Mouse (Mus musculus) adrenal gland, adult (tissue): Measurements from ENCODE around the gene Pdgfra.

Source experiments
- DNase-seq, 2 experiments: peaks; one replicate each; pipeline ENCODE4 v3.0.0; 2022 to 2023; ENCODE audit warnings: low spot score in 1 of 2; ENCODE audit not compliant: inconsistent age in 2 of 2

Pdgfra gene

GRCm38 (mm10) chr5:75155281-75155680 lies 3.2 kb downstream of the Pdgfra start:
- DNase-seq: no peak

- DNase-seq: peak; percentile 87 to 95
Observed at GRCm38 (mm10) chr5:75155741-75156553, 3.9 kb downstream of the Pdgfra start.

- no peak for DNase-seq
Observed at GRCm38 (mm10) chr5:75156554-75157036, 4.5 kb downstream of the Pdgfra start.

DNA sequence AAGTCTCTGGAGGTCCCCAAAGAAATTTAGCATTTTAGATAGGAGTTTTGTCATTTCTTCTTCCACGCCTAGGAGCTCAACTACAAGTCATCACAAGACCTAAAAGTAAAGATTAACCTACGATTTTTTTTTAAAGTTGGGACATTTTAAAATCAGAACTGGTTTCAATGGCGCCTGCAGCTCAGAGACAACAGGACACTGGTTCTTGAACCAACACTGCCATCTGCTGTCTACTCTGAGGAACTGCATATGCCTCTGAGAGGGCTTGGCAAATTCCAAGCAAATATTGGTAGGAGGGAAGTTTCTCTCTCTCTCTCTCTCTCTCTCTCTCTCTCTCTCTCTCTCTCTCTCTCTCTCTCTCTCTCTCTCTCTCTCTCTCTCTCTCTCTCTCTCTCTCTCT lies 4.9 kb downstream of the Pdgfra start:
- DNase-seq: peak; percentile 49 to 89

DNA sequence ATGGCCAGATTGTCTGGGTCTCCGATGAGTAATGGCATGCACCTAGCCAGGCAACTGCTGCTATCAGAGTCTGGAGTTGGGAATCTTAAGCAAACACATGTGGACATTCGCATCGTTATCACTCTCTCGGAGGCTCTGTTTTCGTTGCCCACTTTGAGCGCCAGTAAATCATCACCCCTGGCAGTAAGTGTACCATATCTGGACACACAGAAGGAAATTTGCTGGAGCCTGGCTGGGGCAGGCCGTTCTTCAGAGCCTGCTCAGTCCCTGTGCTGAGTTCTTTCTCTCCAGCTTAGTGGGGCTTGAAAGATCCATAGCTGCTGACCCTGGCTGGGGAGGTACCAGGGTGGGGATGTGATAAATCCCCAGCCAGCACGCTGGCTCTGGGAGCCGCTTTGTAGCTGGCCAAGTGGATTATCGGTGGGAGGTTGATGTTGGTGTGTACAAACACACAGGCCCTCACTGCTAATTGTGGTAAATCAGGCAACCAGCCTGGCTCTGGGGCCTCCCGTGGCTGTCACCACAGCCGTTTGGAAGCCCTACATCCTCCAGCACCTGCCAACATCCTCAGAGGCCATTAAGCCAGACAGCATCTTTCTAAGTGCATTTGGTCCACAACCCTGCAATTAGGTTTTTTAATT lies 8.6 kb downstream of the Pdgfra start:
- DNase-seq: no peak

DNA sequence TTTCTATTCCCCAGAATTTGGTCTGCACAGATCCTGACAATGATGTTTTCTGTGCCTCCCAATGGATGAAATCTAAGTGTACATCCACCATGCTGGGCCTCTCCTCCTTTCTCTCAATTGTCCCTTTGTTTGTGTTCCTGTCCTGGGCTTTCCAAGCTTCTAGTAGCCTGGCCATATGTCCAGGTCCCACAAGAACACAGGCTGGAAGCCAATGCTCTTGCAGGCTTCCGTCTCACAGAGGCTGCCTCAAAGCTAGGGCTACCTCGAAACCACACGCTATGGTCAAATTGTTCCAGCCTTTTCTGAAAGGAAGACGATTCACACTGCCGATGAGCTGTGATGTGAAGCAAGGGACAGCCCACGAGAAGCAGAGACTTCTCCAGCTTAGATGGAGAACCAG lies 9.5 kb downstream of the Pdgfra start:
- no peak for DNase-seq

- DNase-seq: no peak
Observed at GRCm38 (mm10) chr5:75163289-75163951, 11.3 kb downstream of the Pdgfra start.

GRCm38 (mm10) chr5:75164688-75165087 lies 12.6 kb downstream of the Pdgfra start:
- no peak for DNase-seq

GRCm38 (mm10) chr5:75169837-75170236 lies 17.7 kb downstream of the Pdgfra start:
- no peak for DNase-seq

DNA sequence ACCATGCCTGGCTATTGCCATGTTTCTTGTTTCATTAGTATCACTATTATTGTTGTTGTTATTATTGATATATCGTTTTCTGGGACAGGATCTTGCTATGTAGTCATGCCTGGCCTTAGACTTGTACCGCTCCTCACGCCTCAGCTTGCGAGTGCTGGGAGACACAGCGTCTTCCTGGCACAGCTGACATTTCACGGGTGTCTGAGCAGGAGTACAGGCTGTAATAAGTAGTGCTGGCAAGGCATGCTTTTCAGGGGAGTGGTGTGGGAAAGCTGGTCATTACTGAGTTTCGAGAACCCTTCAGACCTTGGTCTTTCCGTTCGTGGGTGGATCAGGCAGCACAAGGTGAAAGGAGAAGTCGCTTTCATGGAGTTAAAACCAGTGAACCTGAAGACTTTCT lies 19.8 kb downstream of the Pdgfra start:
- no peak for DNase-seq

- DNase-seq: no peak
Observed at GRCm38 (mm10) chr5:75179249-75179648, 27.2 kb downstream of the Pdgfra start.

DNA sequence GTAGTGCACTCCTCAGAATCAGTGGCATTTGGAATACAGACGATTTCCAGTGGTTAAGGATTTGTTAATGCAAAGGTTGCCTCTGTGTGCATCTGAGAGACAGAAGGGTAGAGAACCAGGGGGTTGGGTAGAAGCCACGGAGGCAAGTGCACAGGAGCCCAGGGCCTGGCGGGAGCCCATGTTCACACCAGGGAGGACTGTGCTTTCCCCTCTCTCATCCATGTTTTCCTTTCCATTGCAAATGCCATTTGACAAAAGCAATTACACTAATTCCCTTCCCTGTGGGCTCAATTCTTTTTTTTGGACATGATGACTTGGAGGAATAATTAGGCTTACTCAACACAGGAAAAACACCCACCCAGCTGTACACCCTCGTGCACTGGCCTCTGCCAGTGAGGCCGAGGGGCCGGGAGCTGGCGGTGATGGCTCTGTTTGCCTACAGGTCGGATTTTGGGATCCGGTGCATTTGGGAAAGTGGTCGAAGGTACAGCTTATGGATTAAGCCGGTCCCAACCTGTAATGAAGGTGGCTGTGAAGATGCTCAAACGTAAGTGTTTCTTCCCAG lies 27.7 kb downstream of the Pdgfra start:
- no peak for DNase-seq

DNA sequence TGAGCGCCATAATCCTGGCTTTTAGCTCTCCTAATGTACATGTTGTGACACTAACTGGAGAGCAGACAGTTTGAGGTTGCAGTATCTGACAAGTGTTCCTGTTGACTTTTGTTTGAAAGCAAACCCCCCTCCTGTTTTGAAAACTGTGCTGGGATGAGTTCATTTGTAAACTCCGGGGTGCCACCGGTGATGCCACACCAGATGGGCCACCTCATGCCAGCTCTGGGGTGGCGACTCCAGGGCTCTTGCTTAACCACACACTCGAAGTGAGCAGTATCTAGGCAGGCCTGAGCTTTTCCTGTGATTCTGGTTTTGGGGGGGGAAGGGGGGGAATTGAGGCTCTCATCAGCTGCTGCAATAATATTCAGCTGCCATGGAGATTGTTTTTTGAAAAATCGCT lies 31.6 kb downstream of the Pdgfra start:
- no peak for DNase-seq

GRCm38 (mm10) chr5:75184112-75184511 lies 32.0 kb downstream of the Pdgfra start:
- no peak for DNase-seq

DNA sequence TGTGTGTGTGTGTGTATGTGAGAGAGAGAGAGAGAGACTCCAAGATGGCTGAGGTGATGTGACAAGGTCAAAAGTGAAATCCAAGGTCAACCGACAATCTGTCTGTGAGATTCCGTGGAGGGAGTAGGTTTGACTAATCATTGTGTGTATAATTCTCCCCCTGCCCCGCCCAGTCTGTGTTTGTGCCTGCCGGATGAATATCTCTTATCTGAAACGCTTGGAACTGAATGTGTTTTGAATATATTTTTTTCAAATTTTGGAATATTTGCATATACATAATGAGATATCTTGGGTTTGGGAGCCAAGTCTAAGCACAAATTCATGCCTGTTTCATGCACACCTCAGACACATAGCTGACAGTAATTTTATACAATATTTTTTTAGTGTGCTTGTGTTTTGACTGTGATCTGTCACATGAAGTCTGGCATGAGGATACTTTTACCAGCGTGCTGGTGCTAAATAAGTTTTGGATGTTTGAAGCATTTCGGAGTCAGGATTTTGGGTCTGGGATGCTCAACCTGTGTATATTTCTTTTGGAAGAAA lies 32.7 kb downstream of the Pdgfra start:
- DNase-seq: no peak

GRCm38 (mm10) chr5:75185584-75185983 lies 33.5 kb downstream of the Pdgfra start:
- no peak for DNase-seq

- DNase-seq: no peak
Observed at GRCm38 (mm10) chr5:75189319-75189987, 37.4 kb downstream of the Pdgfra start.

GRCm38 (mm10) chr5:75193107-75193506 lies 41.0 kb downstream of the Pdgfra start:
- DNase-seq: no peak

DNA sequence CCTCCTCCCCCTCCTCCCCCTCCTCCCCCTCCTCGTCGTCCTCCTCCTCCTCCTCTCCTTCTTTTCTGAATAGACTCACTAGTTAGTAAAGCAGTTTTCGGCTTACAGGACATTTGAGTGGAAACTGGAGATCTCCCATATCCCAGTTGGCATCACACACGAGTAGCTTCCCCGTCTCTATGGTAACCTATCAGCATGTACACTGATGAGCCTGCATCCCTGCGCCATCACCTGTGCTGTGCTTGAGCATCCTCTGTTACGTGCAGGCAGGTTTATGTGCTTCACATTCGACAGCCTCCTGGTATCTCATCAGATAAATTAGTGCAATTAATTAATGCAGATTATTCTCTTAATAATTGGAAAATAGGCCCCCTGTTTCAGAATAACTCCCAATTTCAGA lies 46.3 kb downstream of the Pdgfra start:
- DNase-seq: no peak

- DNase-seq: no peak
Observed at GRCm38 (mm10) chr5:75199698-75200365, 47.7 kb downstream of the Pdgfra start.
